Mouse (Mus musculus) embryonic fibroblast, embryonic 13.5 days (primary cell): ENCODE data around the gene Zpbp2. TPM values are rescaled to one million over a fixed set of nuclear protein-coding genes. Genes with fewer than 3 reads are reported as not detected.

Experiments
- H3K27ac ChIP-seq: 2 replicates; pipeline ENCODE4 v1.5.1; 2012; ENCODE audit warnings: low read length, control low read depth, inconsistent platforms; ENCODE audit not compliant: insufficient read depth
- H3K4me1 ChIP-seq: 2 replicates; pipeline ENCODE4 v1.6.1; 2011; ENCODE audit warnings: low read length; ENCODE audit not compliant: control insufficient read depth, insufficient read depth
- H3K4me3 ChIP-seq: 2 replicates; pipeline ENCODE4 v1.5.1; 2011; ENCODE audit warnings: mild to moderate bottlenecking, control low read depth, low read length; ENCODE audit not compliant: insufficient read depth
- CTCF ChIP-seq: IDR thresholded peaks from 2 replicates; pipeline ENCODE4 v1.5.1; 2011; ENCODE audit warnings: mild to moderate bottlenecking, control low read depth, low read length, moderate library complexity, borderline replicate concordance; ENCODE audit not compliant: insufficient read depth
- POLR2A ChIP-seq: IDR thresholded peaks from 2 replicates; pipeline ENCODE4 v1.6.1; 2011; ENCODE audit warnings: low read depth, mild to moderate bottlenecking, control low read depth, low read length, moderate library complexity
- polyA plus RNA-seq: library from polyadenylated mRNA; stranded (reverse); fragments of >200 nt; gene quantifications from 2 replicates; pipeline ENCODE4 v1.2.4, GENCODE M21; 2011; ENCODE audit warnings: low read depth; ENCODE audit not compliant: missing spikeins, insufficient read length

Gene Zpbp2
- polyA plus RNA-seq, 1 experiment = not detected

- peaks cover 6% of the 10 kb centered on the region; the same call in 1 of the 2 replicates for H3K4me1 ChIP-seq
- H3K27ac ChIP-seq = no peak overlapping the region
- no peak overlapping the region for H3K4me3 ChIP-seq
- TF ChIP-seq POLR2A = no peak
- TF ChIP-seq CTCF = no peak
Measured at GRCm38 (mm10) chr11:98580301-98581121, 29.6 kb downstream of the Zpbp2 start.

- Histone ChIP-seq H3K4me1 (peaks cover 9% of the 10 kb centered on the region; the same call in 1 of the 2 replicates), H3K4me3 (no peak overlapping the region), H3K27ac (no peak overlapping the region)
- TF ChIP-seq CTCF (no peak), POLR2A (no peak)
Measured at GRCm38 (mm10) chr11:98581286-98582029, 30.6 kb downstream of the Zpbp2 start.

GRCm38 (mm10) chr11:98582030-98582388 lies 31.1 kb downstream of the Zpbp2 start:
- no peak overlapping the region for H3K27ac ChIP-seq
- H3K4me1 ChIP-seq = peaks cover 9% of the 10 kb centered on the region; the same call in 1 of the 2 replicates
- no peak overlapping the region for H3K4me3 ChIP-seq
- no peak for TF ChIP-seq POLR2A
- no peak for TF ChIP-seq CTCF

- TF ChIP-seq POLR2A = no peak
- no peak for TF ChIP-seq CTCF
- Histone ChIP-seq H3K4me1 (peaks cover 13% of the 10 kb centered on the region; the same call in 1 of the 2 replicates), H3K4me3 (no peak overlapping the region), H3K27ac (no peak overlapping the region)
Measured at GRCm38 (mm10) chr11:98582551-98583264, 31.8 kb downstream of the Zpbp2 start.

GRCm38 (mm10) chr11:98583265-98583552 lies 32.3 kb downstream of the Zpbp2 start:
- no peak overlapping the region for H3K27ac ChIP-seq
- no peak for TF ChIP-seq POLR2A
- no peak for TF ChIP-seq CTCF

GRCm38 (mm10) chr11:98583571-98583970 lies 32.7 kb downstream of the Zpbp2 start:
- TF ChIP-seq CTCF = no peak
- no peak for TF ChIP-seq POLR2A
- Histone ChIP-seq H3K4me1 (peaks cover 14% of the 10 kb centered on the region; the same call in 1 of the 2 replicates), H3K27ac (no peak overlapping the region), H3K4me3 (no peak overlapping the region)

More at GRCm38 (mm10) chr11:98583265-98583552, 32.3 kb downstream of the Zpbp2 start:
- Histone ChIP-seq H3K4me3 (no peak overlapping the region), H3K4me1 (peaks cover 14% of the 10 kb centered on the region; the same call in 1 of the 2 replicates)

GRCm38 (mm10) chr11:98584146-98584545 lies 33.2 kb downstream of the Zpbp2 start:
- no peak overlapping the region for H3K4me3 ChIP-seq
- no peak overlapping the region for H3K27ac ChIP-seq
- TF ChIP-seq CTCF (no peak), POLR2A (no peak)
- H3K4me1 ChIP-seq = peaks cover 19% of the 10 kb centered on the region

GRCm38 (mm10) chr11:98584629-98585177 lies 33.8 kb downstream of the Zpbp2 start:
- TF ChIP-seq CTCF (no peak), POLR2A (no peak)
- peaks cover 19% of the 10 kb centered on the region for H3K4me1 ChIP-seq
- H3K4me3 ChIP-seq = no peak overlapping the region
- no peak overlapping the region for H3K27ac ChIP-seq
